Mouse (Mus musculus): Measurements from ENCODE around the gene Pebp1. TPM values are rescaled to one million over a fixed set of nuclear protein-coding genes. Genes with fewer than 3 reads are reported as not detected.

Gene Pebp1
- total and polyA plus RNA-seq, 3 experiments, result 558 to 568 TPM; not detected in 1

- H3K79me2 ChIP-seq (ENCODE audit: control insufficient read depth, insufficient read depth, low read length, poor library complexity), result no peaks in the 10 kb centered on the region
- H3K27me3 ChIP-seq (ENCODE audit: control insufficient read depth in 1 of 2, insufficient read depth in 2 of 2, low read length in 2 of 2), result no peaks in the 10 kb centered on the region
- no peaks in the 10 kb centered on the region for H3K4me1 ChIP-seq (ENCODE audit: control insufficient read depth in 1 of 2, insufficient read depth in 2 of 2, low read length in 2 of 2)
- H3K9me3 ChIP-seq (replicated peaks; ENCODE audit: insufficient read depth, low read length), result no peaks in the 10 kb centered on the region
- no peak overlapping the region for H3K4me3 ChIP-seq (ENCODE audit: control insufficient read depth in 1 of 2, insufficient read depth in 1 of 2, low read depth in 2 of 2, low read length in 2 of 2)
- peaks cover 0 to 12% of the 10 kb centered on the region in 2 experiments; a peak in 2 of 4 replicates for H3K36me3 ChIP-seq (ENCODE audit: control insufficient read depth in 1 of 2, insufficient read depth in 2 of 2, low read length in 2 of 2)
- H3K27ac ChIP-seq (ENCODE audit: control insufficient read depth, low read depth, low read length), result no peak overlapping the region
- DNase-seq (ENCODE audit: low read depth, low spot score), result peak; percentile 17
- no peak overlapping the region for H3K9ac ChIP-seq (ENCODE audit: control insufficient read depth, low read depth, low read length, poor library complexity, severe bottlenecking)
- no peak for TF ChIP-seq MYB (IDR thresholded peaks at IDR 0.05; ENCODE audit: low read depth, low read length)
- no peak for TF ChIP-seq UBTF (IDR thresholded peaks at IDR 0.05; ENCODE audit: borderline replicate concordance, insufficient read depth, low read depth, low read length)
- TF ChIP-seq ZC3H11A (IDR thresholded peaks at IDR 0.05; ENCODE audit: low read depth, low read length), result no peak
- no peak for TF ChIP-seq ZKSCAN1 (IDR thresholded peaks at IDR 0.05; ENCODE audit: low read depth, low read length)
Measured at GRCm38 (mm10) chr5:117236540-117236939, 50.9 kb downstream of the Pebp1 start.

Other genes with a start within 250 kb of the Pebp1 start
- 64.6 and 67.8 TPM in 2 replicates for gene Suds3, start 171.5 kb downstream of the Pebp1 start, total RNA-seq (2012; rRNA removed)
- 100 to 1,000 TPM in 1 of 2 experiments, not detected in 1; 102 TPM for gene Suds3, start 171.5 kb downstream of the Pebp1 start, polyA plus RNA-seq (2012; ENCODE audit: insufficient read depth in 1 of 2, insufficient read length in 2 of 2, low read depth in 1 of 2, low replicate concordance in 2 of 2, missing spikeins in 1 of 2)
- gene Taok3, start 167.5 kb downstream of the Pebp1 start, total RNA-seq (2012; rRNA removed), result 32.1 and 33.7 TPM in 2 replicates
- 10 to 100 TPM in 1 of 2 experiments, not detected in 1; 79.2 TPM for gene Taok3, start 167.5 kb downstream of the Pebp1 start, polyA plus RNA-seq (2012; ENCODE audit: insufficient read depth in 1 of 2, insufficient read length in 2 of 2, low read depth in 1 of 2, low replicate concordance in 2 of 2, missing spikeins in 1 of 2)
- 4.3 and 5.3 TPM in 2 replicates for gene Vsig10, start 31.5 kb upstream of the Pebp1 start, total RNA-seq (2012; rRNA removed)
- 1 to 10 TPM in 1 of 2 experiments, not detected in 1; 8.9 TPM for gene Vsig10, start 31.5 kb upstream of the Pebp1 start, polyA plus RNA-seq (2012; ENCODE audit: insufficient read depth in 1 of 2, insufficient read length in 2 of 2, low read depth in 1 of 2, low replicate concordance in 2 of 2, missing spikeins in 1 of 2)
- 32.9 and 36.8 TPM in 2 replicates for gene Wsb2, start 69.7 kb upstream of the Pebp1 start, total RNA-seq (2012; rRNA removed)
- gene Wsb2, start 69.7 kb upstream of the Pebp1 start, polyA plus RNA-seq (2012; ENCODE audit: insufficient read depth in 1 of 2, insufficient read length in 2 of 2, low read depth in 1 of 2, low replicate concordance in 2 of 2, missing spikeins in 1 of 2), result 10 to 100 TPM in 1 of 2 experiments, not detected in 1; 56.9 TPM
- 92.5 and 98.9 TPM in 2 replicates for gene Rfc5, start 101.4 kb upstream of the Pebp1 start, total RNA-seq (2012; rRNA removed)
- 100 to 1,000 TPM in 1 of 2 experiments, not detected in 1; 158 TPM for gene Rfc5, start 101.4 kb upstream of the Pebp1 start, polyA plus RNA-seq (2012; ENCODE audit: insufficient read depth in 1 of 2, insufficient read length in 2 of 2, low read depth in 1 of 2, low replicate concordance in 2 of 2, missing spikeins in 1 of 2)
- gene Ksr2, start 126.4 kb upstream of the Pebp1 start, total RNA-seq (2012; rRNA removed), result not detected in 2 replicates
- not detected for gene Ksr2, start 126.4 kb upstream of the Pebp1 start, polyA plus RNA-seq (2012; ENCODE audit: insufficient read depth in 1 of 2, insufficient read length in 2 of 2, low read depth in 1 of 2, low replicate concordance in 2 of 2, missing spikeins in 1 of 2)